Comparison of ENCODE assay signal across 7 mouse cellular contexts in the genomic region with DNA sequence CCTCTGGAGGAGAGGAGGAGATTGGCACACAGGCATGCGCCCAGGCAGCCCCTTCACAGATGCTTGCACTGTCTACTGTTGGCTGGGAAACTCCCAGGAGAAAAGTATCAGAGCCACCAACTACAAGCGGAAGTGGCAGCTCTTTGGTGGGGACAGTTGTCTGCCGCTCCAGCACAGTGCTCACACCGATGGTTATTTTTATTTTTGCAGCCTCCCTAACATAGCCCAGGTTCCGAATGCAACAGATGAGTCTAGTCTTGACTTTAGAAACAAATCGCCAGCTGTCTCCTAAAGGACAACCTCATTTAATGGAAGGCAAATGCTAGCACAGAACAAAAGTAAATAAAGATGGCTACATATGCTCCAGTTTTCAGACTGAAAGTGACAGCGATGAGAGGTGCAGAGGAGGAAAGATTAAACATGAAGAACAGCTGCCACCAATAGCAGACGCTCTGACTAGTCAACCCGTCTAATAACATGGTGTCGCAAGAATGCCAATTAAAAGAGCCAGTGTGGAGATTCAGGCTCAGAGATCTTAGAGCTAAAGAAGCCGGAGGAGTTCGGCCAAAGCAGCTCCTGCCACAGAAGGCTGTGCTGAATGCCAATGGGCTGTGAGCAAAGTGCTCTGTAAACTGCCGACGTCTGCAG.
DNase-seq lines count a peak whose midpoint lies in the region; ATAC-seq and TF ChIP-seq lines count a peak whose summit lies in the region.

No protein-coding gene starts in this region.

- ATAC-seq in lung, embryonic 15.5 days (ENCODE audit: borderline replicate concordance, extremely low read depth, low FRiP score, low TSS enrichment) = peak; percentile 24; the same call in 1 of the 2 replicates
- no peak for ATAC-seq in heart, postnatal 0 days (ENCODE audit: insufficient read depth, low read depth)
- ATAC-seq in stomach, embryonic 15.5 days (ENCODE audit: insufficient read depth, low FRiP score, low read depth) = no peak
- ATAC-seq in granulocyte monocyte progenitor cell, adult 5-6 weeks (replicated peaks; ENCODE audit: poor library complexity, severe bottlenecking) = no peak

- no peak for TF ChIP-seq EP300 in heart, postnatal 0 days (IDR thresholded peaks at IDR 0.05; ENCODE audit: low read depth)

- no peak for TF ChIP-seq CTCF in lung, adult 2 months (IDR thresholded peaks at IDR 0.05; ENCODE audit: insufficient read depth, low read length)
- TF ChIP-seq CTCF in heart, postnatal 0 days (IDR thresholded peaks at IDR 0.05; ENCODE audit: low read depth) = no peak

- H3K4me1 ChIP-seq in lung, embryonic 15.5 days = peaks cover 80% of the 10 kb centered on the region
- H3K4me1 ChIP-seq in lung, adult 2 months (ENCODE audit: control insufficient read depth, insufficient read depth, low read length) = no peaks in the 10 kb centered on the region; the same call in 1 of the 2 replicates
- peaks cover 49% of the 10 kb centered on the region for H3K4me1 ChIP-seq in heart, postnatal 0 days (ENCODE audit: control insufficient read depth, insufficient read depth)
- peaks cover 25% of the 10 kb centered on the region for H3K4me1 ChIP-seq in stomach, embryonic 15.5 days

- peak overlapping the region; percentile 17 for H3K27ac ChIP-seq in lung, embryonic 15.5 days
- peak overlapping the region; percentile 12; the same call in 1 of the 2 replicates for H3K27ac ChIP-seq in heart, postnatal 0 days (ENCODE audit: low read depth)
- no peak overlapping the region for H3K27ac ChIP-seq in stomach, embryonic 15.5 days

- no peaks in the 10 kb centered on the region for H3K9me3 ChIP-seq in lung, embryonic 15.5 days
- H3K9me3 ChIP-seq in heart, postnatal 0 days (replicated peaks; ENCODE audit: control insufficient read depth, low read length) = no peaks in the 10 kb centered on the region
- no peaks in the 10 kb centered on the region for H3K9me3 ChIP-seq in stomach, embryonic 15.5 days

- no peak for TF ChIP-seq POLR2A in lung, adult 2 months (IDR thresholded peaks at IDR 0.05; ENCODE audit: borderline replicate concordance, extremely low read depth, low read depth, low read length)

- no peaks in the 10 kb centered on the region for H3K36me3 ChIP-seq in lung, embryonic 15.5 days
- no peaks in the 10 kb centered on the region for H3K36me3 ChIP-seq in heart, postnatal 0 days (replicated peaks; ENCODE audit: control insufficient read depth, insufficient read depth, low read length)
- H3K36me3 ChIP-seq in stomach, embryonic 15.5 days = no peaks in the 10 kb centered on the region

- H3K9ac ChIP-seq in lung, embryonic 15.5 days = no peak overlapping the region
- H3K9ac ChIP-seq in heart, postnatal 0 days (replicated peaks; ENCODE audit: low read depth, low read length) = peak overlapping the region; percentile 42; the same call in 1 of the 2 replicates
- no peak overlapping the region for H3K9ac ChIP-seq in stomach, embryonic 15.5 days

- intact Hi-C loops in left cerebral cortex, postnatal 4 days (cut with DNase I) = no loop called here

- 29% methylated on average over 14 of the region's 14 CpGs for WGBS in lung, embryonic 15.5 days
- 52% methylated on average over 14 of the region's 14 CpGs for WGBS in lung, adult 2 months
- 33% methylated on average over 14 of the region's 14 CpGs for WGBS in heart, postnatal 0 days
- 42% methylated on average over 14 of the region's 14 CpGs for WGBS in stomach, embryonic 15.5 days

- H3K4me2 ChIP-seq in lung, embryonic 15.5 days = peak overlapping the region; percentile 19
- peak overlapping the region; percentile 50 for H3K4me2 ChIP-seq in heart, postnatal 0 days (ENCODE audit: low read depth, low read length)
- peak overlapping the region; percentile 1; the same call in 1 of the 2 replicates for H3K4me2 ChIP-seq in stomach, embryonic 15.5 days

- no peaks in the 10 kb centered on the region for H3K27me3 ChIP-seq in lung, embryonic 15.5 days
- no peaks in the 10 kb centered on the region for H3K27me3 ChIP-seq in heart, postnatal 0 days (ENCODE audit: control insufficient read depth, insufficient read depth, low read length)
- no peaks in the 10 kb centered on the region for H3K27me3 ChIP-seq in stomach, embryonic 15.5 days (replicated peaks)

- H3K4me3 ChIP-seq in lung, embryonic 15.5 days = no peak overlapping the region
- no peak overlapping the region for H3K4me3 ChIP-seq in lung, adult 2 months (replicated peaks; ENCODE audit: extremely low read depth, low read depth, low read length)
- H3K4me3 ChIP-seq in heart, postnatal 0 days (ENCODE audit: low read depth, low read length) = peak overlapping the region; percentile 9; the same call in 1 of the 2 replicates
- H3K4me3 ChIP-seq in stomach, embryonic 15.5 days (replicated peaks) = no peak overlapping the region

- no peak for DNase-seq in lung, adult 2 months
- DNase-seq in heart, postnatal 0 days (ENCODE audit: low spot score) = no peak
- DNase-seq in left cerebral cortex, postnatal 4 days = peak; percentile 55
- no peak for DNase-seq in adrenal gland, postnatal 25 days
